Mouse (Mus musculus) kidney, embryonic 16.5 days (tissue): ENCODE measurements around the gene Sco1. TPM values are rescaled to one million over a fixed set of nuclear protein-coding genes. Genes with fewer than 3 reads are reported as not detected.

Experiments
- ATAC-seq: fragments of 200-750 bp; cut with Nextera tagmentation; 2 replicates; pipeline ENCODE4 v1.8.0; 2017; ENCODE audit warnings: moderate TSS enrichment; ENCODE audit not compliant: low FRiP score, low TSS enrichment
- H3K27ac ChIP-seq: fragments of 300-500 bp; sonication (generic); 2 replicates; pipeline ENCODE4 v1.5.1; 2014; ENCODE audit warnings: low read length
- H3K27me3 ChIP-seq: fragments of 300-500 bp; sonication (generic); 2 replicates; pipeline ENCODE4 v1.6.1; 2014; ENCODE audit warnings: low read length, control low read depth, mixed read lengths; ENCODE audit not compliant: insufficient read depth
- H3K36me3 ChIP-seq: fragments of 300-500 bp; sonication (generic); 2 replicates; pipeline ENCODE4 v1.6.1; 2014; ENCODE audit warnings: low read length, control low read depth, mixed read lengths; ENCODE audit not compliant: insufficient read depth
- H3K4me1 ChIP-seq: fragments of 300-500 bp; sonication (generic); 2 replicates; pipeline ENCODE4 v1.6.1; 2014; ENCODE audit warnings: low read length, control low read depth, mixed read lengths; ENCODE audit not compliant: insufficient read depth
- H3K4me2 ChIP-seq: fragments of 300-500 bp; sonication (generic); replicated peaks from 2 replicates; pipeline ENCODE4 v1.6.1; 2014; ENCODE audit warnings: low read depth, low read length
- H3K4me3 ChIP-seq: fragments of 300-500 bp; sonication (generic); 2 replicates; pipeline ENCODE4 v1.5.1; 2014; ENCODE audit warnings: mild to moderate bottlenecking, low read length
- H3K9ac ChIP-seq: fragments of 300-500 bp; sonication (generic); replicated peaks from 2 replicates; pipeline ENCODE4 v1.6.1; 2014; ENCODE audit warnings: low read length
- H3K9me3 ChIP-seq: fragments of 300-500 bp; sonication (generic); 2 replicates; pipeline ENCODE4 v1.6.1; 2016; ENCODE audit warnings: low read length, control low read depth
- WGBS: fragments of 180-500 bp; shearing (Covaris S2); extraction: QIAGEN DNeasy Blood & Tissue Kit; methylation state at CpG from one replicate; pipeline ENCODE4 v1.1.7; 2014; 5-methylcytosine and 5-hydroxymethylcytosine counted together
- microRNA-seq: library from miRNA; unstranded; fragments of <30 nt; microRNA quantifications from one replicate; pipeline ENCODE4, GENCODE M21; 2016
- polyA plus RNA-seq: library from polyadenylated mRNA; unstranded; fragments of >200 nt; fragmentation: Nextera tagmentation; extraction: Ambion mirVana; gene quantifications from 2 replicates; pipeline ENCODE4 v1.2.1, GENCODE M21; 2015

Gene Sco1
- polyA plus RNA-seq, 1 experiment from 2014 or later = 16.3 TPM

GRCm38 (mm10) chr11:67106973-67107372 is 54.5 kb downstream of the Sco1 start:
- H3K4me1 ChIP-seq = no peaks in the 10 kb centered on the region
- H3K9me3 ChIP-seq = no peaks in the 10 kb centered on the region
- no peaks in the 10 kb centered on the region for H3K27me3 ChIP-seq
- no peak for ATAC-seq
- no peak overlapping the region for H3K27ac ChIP-seq
- H3K4me3 ChIP-seq = no peak overlapping the region
- 77% methylated on average over 10 of the region's 10 CpGs for WGBS
- no peak overlapping the region for H3K4me2 ChIP-seq
- no peak overlapping the region for H3K9ac ChIP-seq
- no peaks in the 10 kb centered on the region for H3K36me3 ChIP-seq

- Histone ChIP-seq H3K4me1 (no peaks in the 10 kb centered on the region), H3K27ac (no peak overlapping the region), H3K9me3 (no peaks in the 10 kb centered on the region), H3K27me3 (no peaks in the 10 kb centered on the region), H3K4me3 (no peak overlapping the region), H3K36me3 (no peaks in the 10 kb centered on the region), H3K9ac (no peak overlapping the region), H3K4me2 (no peak overlapping the region)
- ATAC-seq = peak; percentile 70; the same call in 1 of the 2 replicates
- 30% methylated on average over 5 of the region's 5 CpGs for WGBS
These were observed 57.9 kb downstream of the Sco1 start for GRCm38 (mm10) chr11:67110168-67110948.

GRCm38 (mm10) chr11:67112019-67112850 is 59.8 kb downstream of the Sco1 start:
- Histone ChIP-seq H3K27ac (no peak overlapping the region), H3K9me3 (no peaks in the 10 kb centered on the region), H3K4me3 (no peak overlapping the region), H3K27me3 (no peaks in the 10 kb centered on the region), H3K9ac (no peak overlapping the region), H3K4me1 (no peaks in the 10 kb centered on the region), H3K36me3 (no peaks in the 10 kb centered on the region), H3K4me2 (no peak overlapping the region)
- WGBS = 36% methylated on average over 11 of the region's 11 CpGs
- no peak for ATAC-seq

GRCm38 (mm10) chr11:67112851-67113202 is 60.4 kb downstream of the Sco1 start:
- ATAC-seq = no peak
- WGBS = 40% methylated on average over 11 of the region's 11 CpGs
- Histone ChIP-seq H3K27me3 (no peaks in the 10 kb centered on the region), H3K4me3 (no peak overlapping the region), H3K4me2 (no peak overlapping the region), H3K36me3 (no peaks in the 10 kb centered on the region), H3K9me3 (no peaks in the 10 kb centered on the region), H3K4me1 (no peaks in the 10 kb centered on the region), H3K27ac (no peak overlapping the region), H3K9ac (no peak overlapping the region)

- no peaks in the 10 kb centered on the region for H3K4me1 ChIP-seq
- H3K27ac ChIP-seq = no peak overlapping the region
- 92% methylated on average over 6 of the region's 6 CpGs for WGBS
- ATAC-seq = no peak
- H3K27me3 ChIP-seq = no peaks in the 10 kb centered on the region
- no peaks in the 10 kb centered on the region for H3K9me3 ChIP-seq
- H3K9ac ChIP-seq = no peak overlapping the region
- no peaks in the 10 kb centered on the region for H3K36me3 ChIP-seq
- no peak overlapping the region for H3K4me3 ChIP-seq
- no peak overlapping the region for H3K4me2 ChIP-seq
These were observed 60.9 kb downstream of the Sco1 start for GRCm38 (mm10) chr11:67113381-67113780.

GRCm38 (mm10) chr11:67114261-67114660 is 61.8 kb downstream of the Sco1 start:
- Histone ChIP-seq H3K9ac (no peak overlapping the region), H3K36me3 (no peaks in the 10 kb centered on the region), H3K27ac (no peak overlapping the region), H3K27me3 (no peaks in the 10 kb centered on the region), H3K4me3 (no peak overlapping the region), H3K4me1 (no peaks in the 10 kb centered on the region), H3K9me3 (no peaks in the 10 kb centered on the region), H3K4me2 (no peak overlapping the region)
- 89% methylated on average over 5 of the region's 5 CpGs for WGBS
- no peak for ATAC-seq

GRCm38 (mm10) chr11:67114901-67115300 is 62.4 kb downstream of the Sco1 start:
- no peak overlapping the region for H3K27ac ChIP-seq
- 83% methylated on average over 12 of the region's 12 CpGs for WGBS
- H3K9ac ChIP-seq = no peak overlapping the region

More at GRCm38 (mm10) chr11:67114901-67115300, 62.4 kb downstream of the Sco1 start:
- Histone ChIP-seq H3K9me3 (no peaks in the 10 kb centered on the region), H3K36me3 (no peaks in the 10 kb centered on the region), H3K4me2 (no peak overlapping the region), H3K27me3 (no peaks in the 10 kb centered on the region), H3K4me3 (no peak overlapping the region), H3K4me1 (no peaks in the 10 kb centered on the region)
- ATAC-seq = no peak

Small RNAs within 50 kb of the gene (microRNA-seq; reads per million reads assigned to microRNA genes)
- not detected for gene Mir6923

Other genes starting within 250 kb of the Sco1 start
- 0.54 and 0.80 TPM in 2 replicates for gene Pirt, start 140.7 kb upstream of the Sco1 start, polyA plus RNA-seq
- gene Tmem238l, start 96.0 kb upstream of the Sco1 start, polyA plus RNA-seq = 0.35 TPM in 1 of 2 replicates, not detected in the other
- 1.8 and 2.3 TPM in 2 replicates for gene Tmem220, start 27.5 kb upstream of the Sco1 start, polyA plus RNA-seq
- gene Adprm, start 76 bp upstream of the Sco1 start, polyA plus RNA-seq = 29.9 TPM in 2 replicates
- 4.7 and 5.1 TPM in 2 replicates for gene Myh3, start 25.6 kb downstream of the Sco1 start, polyA plus RNA-seq
- gene Myh2, start 118.4 kb downstream of the Sco1 start, polyA plus RNA-seq = not detected in 2 replicates
- 0.02 and 0.04 TPM in 2 replicates for gene Myh1, start 147.4 kb downstream of the Sco1 start, polyA plus RNA-seq
- not detected in 2 replicates for gene Myh4, start 185.4 kb downstream of the Sco1 start, polyA plus RNA-seq
- gene Myh8, start 224.5 kb downstream of the Sco1 start, polyA plus RNA-seq = 3.1 and 4.0 TPM in 2 replicates